Mouse (Mus musculus) kidney, embryonic 14.5 days (tissue): ENCODE results near the gene Apoc3. TPM values are rescaled to one million over a fixed set of nuclear protein-coding genes. Genes with fewer than 3 reads are reported as not detected.

Experiments used
- ATAC-seq: fragments of 200-750 bp; cut with Nextera tagmentation; 2 replicates; pipeline ENCODE4 v1.8.0; 2017; ENCODE audit warnings: moderate number of reproducible peaks, mild to moderate bottlenecking, moderate TSS enrichment, moderate library complexity; ENCODE audit not compliant: low FRiP score, low TSS enrichment
- H3K27ac ChIP-seq: fragments of 300-500 bp; sonication (generic); 2 replicates; pipeline ENCODE4 v1.5.1; 2014; ENCODE audit warnings: low read depth, mild to moderate bottlenecking, low read length, moderate library complexity, mixed read lengths
- H3K27me3 ChIP-seq: fragments of 300-500 bp; sonication (generic); 2 replicates; pipeline ENCODE4 v1.6.1; 2014; ENCODE audit warnings: mild to moderate bottlenecking, low read length; ENCODE audit not compliant: control insufficient read depth, insufficient read depth
- H3K36me3 ChIP-seq: fragments of 300-500 bp; sonication (generic); 2 replicates; pipeline ENCODE4 v1.6.1; 2014; ENCODE audit warnings: low read length, mixed read lengths; ENCODE audit not compliant: control insufficient read depth, insufficient read depth
- H3K4me1 ChIP-seq: fragments of 300-500 bp; sonication (generic); 2 replicates; pipeline ENCODE4 v1.6.1; 2014; ENCODE audit warnings: low read length, mixed read lengths; ENCODE audit not compliant: control insufficient read depth, insufficient read depth
- H3K4me2 ChIP-seq: fragments of 300-500 bp; sonication (generic); replicated peaks from 2 replicates; pipeline ENCODE4 v1.6.1; 2014; ENCODE audit warnings: low read depth, mild to moderate bottlenecking, low read length
- H3K4me3 ChIP-seq: fragments of 300-500 bp; sonication (generic); 2 replicates; pipeline ENCODE4 v1.5.1; 2014; ENCODE audit warnings: mild to moderate bottlenecking, low read length
- H3K9ac ChIP-seq: fragments of 300-500 bp; sonication (generic); 2 replicates; pipeline ENCODE4 v1.6.1; 2014; ENCODE audit warnings: low read depth, mild to moderate bottlenecking, low read length, moderate library complexity
- H3K9me3 ChIP-seq: fragments of 300-500 bp; sonication (generic); 2 replicates; pipeline ENCODE4 v1.6.1; 2016; ENCODE audit warnings: low read length; ENCODE audit not compliant: control insufficient read depth
- WGBS: fragments of 180-500 bp; shearing (Covaris S2); extraction: QIAGEN DNeasy Blood & Tissue Kit; methylation state at CpG from one replicate; pipeline ENCODE4 v1.1.7; 2014; 5-methylcytosine and 5-hydroxymethylcytosine counted together
- polyA plus RNA-seq: library from polyadenylated mRNA; unstranded; fragments of >200 nt; fragmentation: Nextera tagmentation; extraction: Ambion mirVana; gene quantifications from 2 replicates; pipeline ENCODE4 v1.2.1, GENCODE M21; 2014

The Apoc3 gene
- polyA plus RNA-seq, 1 experiment from 2014 or later, result not detected

DNA sequence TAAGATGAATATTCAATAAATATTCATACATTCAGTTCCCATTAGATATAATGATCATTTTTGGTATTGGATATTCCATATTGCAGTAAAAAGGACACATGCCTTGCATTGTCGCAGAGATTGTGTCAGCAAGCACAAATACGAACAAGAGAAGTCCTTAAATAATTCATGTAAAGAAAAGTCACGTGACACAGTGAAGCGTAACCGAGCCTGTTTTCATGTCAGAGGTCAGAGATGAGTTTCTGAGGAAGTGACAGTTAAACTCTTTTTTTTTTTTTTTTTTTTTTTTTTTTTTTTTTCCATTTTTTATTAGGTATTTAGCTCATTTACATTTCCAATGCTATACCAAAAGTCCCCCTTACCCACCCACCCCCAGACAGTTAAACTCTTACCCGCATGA lies 42.8 kb downstream of the Apoc3 start:
- no peaks in the 10 kb centered on the region for H3K9me3 ChIP-seq
- no peak overlapping the region for H3K4me2 ChIP-seq
- H3K27me3 ChIP-seq, result no peaks in the 10 kb centered on the region
- ATAC-seq, result no peak
- 85% methylated on average over 6 of the region's 6 CpGs for WGBS
- H3K36me3 ChIP-seq, result peaks cover 16% of the 10 kb centered on the region
- H3K4me1 ChIP-seq, result no peaks in the 10 kb centered on the region
- H3K9ac ChIP-seq, result no peak overlapping the region
- no peak overlapping the region for H3K27ac ChIP-seq
- H3K4me3 ChIP-seq, result no peak overlapping the region

GRCm38 (mm10) chr9:46191644-46192043 lies 43.8 kb downstream of the Apoc3 start:
- no peak overlapping the region for H3K27ac ChIP-seq
- no peaks in the 10 kb centered on the region for H3K9me3 ChIP-seq
- H3K9ac ChIP-seq, result no peak overlapping the region
- no peak overlapping the region for H3K4me3 ChIP-seq
- peaks cover 12% of the 10 kb centered on the region for H3K36me3 ChIP-seq
- H3K27me3 ChIP-seq, result no peaks in the 10 kb centered on the region
- H3K4me2 ChIP-seq, result no peak overlapping the region
- H3K4me1 ChIP-seq, result no peaks in the 10 kb centered on the region
- WGBS, result 45% methylated on average over 1 of the region's 1 CpGs
- ATAC-seq, result no peak

GRCm38 (mm10) chr9:46191234-46191633 lies 44.2 kb downstream of the Apoc3 start:
- Histone ChIP-seq H3K9ac (no peak overlapping the region), H3K4me1 (no peaks in the 10 kb centered on the region), H3K27ac (no peak overlapping the region; the same call in 1 of the 2 replicates), H3K4me3 (no peak overlapping the region), H3K9me3 (no peaks in the 10 kb centered on the region), H3K4me2 (no peak overlapping the region), H3K27me3 (no peaks in the 10 kb centered on the region), H3K36me3 (peaks cover 11% of the 10 kb centered on the region)
- 56% methylated on average over 8 of the region's 8 CpGs for WGBS
- no peak for ATAC-seq

GRCm38 (mm10) chr9:46189381-46189780 lies 46.1 kb downstream of the Apoc3 start:
- no peaks in the 10 kb centered on the region for H3K27me3 ChIP-seq
- WGBS, result 84% methylated on average over 10 of the region's 10 CpGs
- no peak for ATAC-seq

GRCm38 (mm10) chr9:46188956-46189355 lies 46.5 kb downstream of the Apoc3 start:
- no peak overlapping the region for H3K4me2 ChIP-seq
- H3K4me3 ChIP-seq, result no peak overlapping the region
- H3K9me3 ChIP-seq, result no peaks in the 10 kb centered on the region
- 75% methylated on average over 5 of the region's 5 CpGs for WGBS
- no peak for ATAC-seq
- no peak overlapping the region for H3K27ac ChIP-seq
- no peak overlapping the region for H3K9ac ChIP-seq
- no peaks in the 10 kb centered on the region; the same call in 1 of the 2 replicates for H3K36me3 ChIP-seq
- 0 out of 2 replicates have a peak, but pooled peaks cover 6% of the 10 kb centered on the region for H3K4me1 ChIP-seq
- no peaks in the 10 kb centered on the region for H3K27me3 ChIP-seq

More at GRCm38 (mm10) chr9:46189381-46189780, 46.1 kb downstream of the Apoc3 start:
- no peak overlapping the region for H3K9ac ChIP-seq
- H3K4me2 ChIP-seq, result no peak overlapping the region
- H3K9me3 ChIP-seq, result no peaks in the 10 kb centered on the region
- H3K27ac ChIP-seq, result no peak overlapping the region
- H3K4me1 ChIP-seq, result 0 out of 2 replicates have a peak, but pooled peaks cover 6% of the 10 kb centered on the region
- no peak overlapping the region for H3K4me3 ChIP-seq
- H3K36me3 ChIP-seq, result peaks cover 1% of the 10 kb centered on the region; the same call in 1 of the 2 replicates

- Histone ChIP-seq H3K4me3 (no peak overlapping the region), H3K9ac (no peak overlapping the region), H3K9me3 (no peaks in the 10 kb centered on the region), H3K4me1 (0 out of 2 replicates have a peak, but pooled peaks cover 6% of the 10 kb centered on the region), H3K27me3 (no peaks in the 10 kb centered on the region), H3K27ac (no peak overlapping the region), H3K4me2 (no peak overlapping the region), H3K36me3 (no peaks in the 10 kb centered on the region; the same call in 1 of the 2 replicates)
- 86% methylated on average over 4 of the region's 4 CpGs for WGBS
- ATAC-seq, result no peak
These were observed 47.1 kb downstream of the Apoc3 start for GRCm38 (mm10) chr9:46188370-46188769.

- no peak overlapping the region for H3K4me2 ChIP-seq
- 62% methylated on average over 1 of the region's 1 CpGs for WGBS
- no peak for ATAC-seq
- H3K27ac ChIP-seq, result no peak overlapping the region
- no peaks in the 10 kb centered on the region for H3K27me3 ChIP-seq
- no peak overlapping the region for H3K9ac ChIP-seq
- no peaks in the 10 kb centered on the region for H3K9me3 ChIP-seq
- no peaks in the 10 kb centered on the region; the same call in 1 of the 2 replicates for H3K36me3 ChIP-seq
- H3K4me3 ChIP-seq, result no peak overlapping the region
- H3K4me1 ChIP-seq, result 0 out of 2 replicates have a peak, but pooled peaks cover 6% of the 10 kb centered on the region
These were observed 49.0 kb downstream of the Apoc3 start for GRCm38 (mm10) chr9:46186387-46186786.

GRCm38 (mm10) chr9:46185191-46185590 lies 50.2 kb downstream of the Apoc3 start:
- 0 out of 2 replicates have a peak, but pooled peaks cover 6% of the 10 kb centered on the region for H3K4me1 ChIP-seq
- no peaks in the 10 kb centered on the region for H3K27me3 ChIP-seq
- H3K4me3 ChIP-seq, result no peak overlapping the region
- H3K4me2 ChIP-seq, result no peak overlapping the region
- H3K27ac ChIP-seq, result 0 out of 2 replicates have a peak overlapping the region, but pooled peaks have one; percentile 3
- H3K36me3 ChIP-seq, result peaks cover 6% of the 10 kb centered on the region; the same call in 1 of the 2 replicates
- no peak for ATAC-seq
- 31% methylated on average over 2 of the region's 2 CpGs for WGBS
- no peaks in the 10 kb centered on the region for H3K9me3 ChIP-seq
- no peak overlapping the region for H3K9ac ChIP-seq

- Histone ChIP-seq H3K9ac (no peak overlapping the region), H3K27me3 (no peaks in the 10 kb centered on the region), H3K4me3 (no peak overlapping the region), H3K4me2 (no peak overlapping the region), H3K4me1 (0 out of 2 replicates have a peak, but pooled peaks cover 6% of the 10 kb centered on the region), H3K36me3 (peaks cover 6% of the 10 kb centered on the region; the same call in 1 of the 2 replicates), H3K9me3 (no peaks in the 10 kb centered on the region), H3K27ac (peak overlapping the region; percentile 53; the same call in 1 of the 2 replicates)
- no peak for ATAC-seq
- WGBS, result 45% methylated on average over 5 of the region's 5 CpGs
These were observed 50.9 kb downstream of the Apoc3 start for GRCm38 (mm10) chr9:46184542-46184941.
